Mouse (Mus musculus): Measurements from ENCODE around the gene Ros1.

The Ros1 gene

DNA sequence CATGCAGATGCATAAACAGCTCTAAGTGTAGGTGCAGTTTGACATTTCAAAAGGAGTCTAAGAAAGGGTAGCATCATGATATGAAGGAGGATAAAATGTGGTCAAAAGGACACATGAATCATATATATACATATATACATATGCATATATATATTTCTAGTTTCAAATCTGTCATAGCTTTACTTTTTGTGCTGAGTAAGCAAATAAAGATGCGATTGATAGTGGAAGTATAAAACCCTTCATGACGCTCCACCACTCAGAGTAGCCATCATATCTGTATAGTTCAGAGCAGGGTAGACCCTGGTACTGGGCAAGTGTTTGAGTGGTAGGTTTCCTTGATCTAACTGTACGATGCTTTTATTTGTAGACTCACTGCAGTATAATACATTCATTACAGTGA, 35.3 kb downstream of the Ros1 start:
- DNase-seq (ENCODE audit: low spot score) = no peak

DNA sequence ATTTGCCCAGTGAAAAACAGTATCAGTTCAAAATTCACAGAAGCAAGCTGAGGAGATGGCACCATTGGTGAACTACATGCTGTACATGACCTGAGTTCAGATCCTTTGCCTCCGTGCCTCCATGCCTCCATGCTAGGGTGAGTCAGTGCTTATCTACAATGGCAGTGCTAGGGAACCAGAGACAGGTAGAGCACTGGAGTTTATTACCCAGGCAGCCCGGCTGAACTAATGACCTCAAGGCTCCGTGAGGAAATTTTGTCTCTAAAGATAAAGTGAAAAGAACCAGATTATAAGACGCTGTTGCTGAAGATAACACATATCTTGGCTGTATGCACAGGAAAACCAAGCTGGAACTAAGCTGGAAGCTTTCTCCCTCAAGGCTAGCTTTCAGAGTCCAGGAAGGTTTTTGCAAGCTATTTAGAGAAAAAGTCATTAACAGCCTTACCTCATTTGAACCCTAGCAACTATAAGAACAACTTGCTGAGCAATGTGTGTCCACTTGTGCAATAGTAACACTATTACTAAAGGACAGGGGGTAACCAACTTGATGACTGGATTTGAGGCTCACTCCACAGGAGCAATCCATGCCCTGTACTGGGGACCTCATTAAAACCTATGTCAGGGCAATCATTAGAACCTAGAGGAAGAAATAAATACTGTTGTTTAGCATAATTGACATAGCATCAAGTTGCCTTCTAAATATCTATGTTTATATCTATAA, 61.5 kb downstream of the Ros1 start:
- no peak for DNase-seq (ENCODE audit: low spot score)

- no peak for DNase-seq (ENCODE audit: low spot score)
Observed at GRCm38 (mm10) chr10:52130762-52131161, 64.3 kb downstream of the Ros1 start.

GRCm38 (mm10) chr10:52128874-52129412, 66.1 kb downstream of the Ros1 start:
- no peak for DNase-seq (ENCODE audit: low spot score)

DNA sequence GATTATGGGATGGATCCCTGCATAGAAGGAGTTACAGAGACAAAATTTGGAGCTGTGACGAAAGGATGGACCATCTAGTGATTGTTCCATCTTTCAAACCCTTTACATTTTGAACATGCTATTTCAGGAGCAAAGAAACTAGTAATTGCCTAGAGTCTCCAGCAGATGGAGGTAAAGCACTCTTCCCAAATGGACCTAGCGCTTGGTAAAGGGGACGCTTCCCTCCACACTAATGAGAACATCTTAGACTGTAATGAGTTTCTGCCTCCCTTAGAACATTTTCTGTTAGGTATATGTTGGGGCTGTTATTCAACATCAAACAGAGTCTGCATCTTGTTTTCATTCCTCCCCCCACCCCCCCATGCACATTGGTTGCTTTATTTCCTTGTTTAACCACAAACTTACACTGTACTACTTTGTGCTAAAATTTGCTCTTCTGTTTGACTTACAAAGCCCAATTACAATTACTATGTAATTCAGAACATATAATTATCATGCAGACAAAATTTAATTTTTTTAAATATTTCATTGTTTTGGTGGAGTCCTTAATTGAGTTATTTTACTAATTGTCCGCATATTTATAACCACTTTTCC, 88.8 kb downstream of the Ros1 start:
- no peak for DNase-seq (ENCODE audit: low spot score)

GRCm38 (mm10) chr10:52101273-52101672, 93.8 kb downstream of the Ros1 start:
- no peak for DNase-seq (ENCODE audit: low spot score)

GRCm38 (mm10) chr10:52092181-52092580, 102.9 kb downstream of the Ros1 start:
- DNase-seq (ENCODE audit: low spot score) = no peak

GRCm38 (mm10) chr10:52086681-52087080, 108.4 kb downstream of the Ros1 start:
- DNase-seq (ENCODE audit: low spot score) = no peak

GRCm38 (mm10) chr10:52072482-52072881, 122.6 kb downstream of the Ros1 start:
- DNase-seq (ENCODE audit: low spot score) = no peak

- no peak for DNase-seq (ENCODE audit: low spot score)
Observed at GRCm38 (mm10) chr10:52048287-52048686, 146.8 kb downstream of the Ros1 start.

- DNase-seq (ENCODE audit: low spot score) = no peak
Observed at GRCm38 (mm10) chr10:52043086-52043485, 152.0 kb downstream of the Ros1 start.

DNA sequence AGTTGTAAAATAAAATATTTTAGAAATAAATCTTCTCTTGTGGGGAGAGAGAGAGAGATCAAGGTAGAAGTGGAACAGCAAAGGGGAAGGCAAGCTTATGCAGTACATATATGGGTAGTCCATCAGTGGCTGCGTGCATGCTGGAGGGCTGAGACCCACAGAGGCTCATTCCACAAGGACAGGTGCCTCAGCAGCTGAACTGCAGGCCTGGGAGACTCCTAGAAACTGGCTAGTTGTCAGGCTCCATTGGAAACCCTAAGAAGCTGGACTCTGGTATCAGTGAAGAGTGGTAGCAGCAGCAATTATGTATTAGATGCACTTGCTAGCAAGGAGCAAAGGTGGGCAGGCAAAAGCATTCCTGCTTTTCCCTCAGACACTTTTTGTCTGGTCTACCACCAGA, 155.7 kb downstream of the Ros1 start:
- no peak for DNase-seq (ENCODE audit: low spot score)

GRCm38 (mm10) chr10:52033729-52034128, 161.3 kb downstream of the Ros1 start:
- DNase-seq (ENCODE audit: low spot score) = no peak

- DNase-seq (ENCODE audit: low spot score) = no peak
Observed at GRCm38 (mm10) chr10:52029421-52030080, 165.5 kb downstream of the Ros1 start.

DNA sequence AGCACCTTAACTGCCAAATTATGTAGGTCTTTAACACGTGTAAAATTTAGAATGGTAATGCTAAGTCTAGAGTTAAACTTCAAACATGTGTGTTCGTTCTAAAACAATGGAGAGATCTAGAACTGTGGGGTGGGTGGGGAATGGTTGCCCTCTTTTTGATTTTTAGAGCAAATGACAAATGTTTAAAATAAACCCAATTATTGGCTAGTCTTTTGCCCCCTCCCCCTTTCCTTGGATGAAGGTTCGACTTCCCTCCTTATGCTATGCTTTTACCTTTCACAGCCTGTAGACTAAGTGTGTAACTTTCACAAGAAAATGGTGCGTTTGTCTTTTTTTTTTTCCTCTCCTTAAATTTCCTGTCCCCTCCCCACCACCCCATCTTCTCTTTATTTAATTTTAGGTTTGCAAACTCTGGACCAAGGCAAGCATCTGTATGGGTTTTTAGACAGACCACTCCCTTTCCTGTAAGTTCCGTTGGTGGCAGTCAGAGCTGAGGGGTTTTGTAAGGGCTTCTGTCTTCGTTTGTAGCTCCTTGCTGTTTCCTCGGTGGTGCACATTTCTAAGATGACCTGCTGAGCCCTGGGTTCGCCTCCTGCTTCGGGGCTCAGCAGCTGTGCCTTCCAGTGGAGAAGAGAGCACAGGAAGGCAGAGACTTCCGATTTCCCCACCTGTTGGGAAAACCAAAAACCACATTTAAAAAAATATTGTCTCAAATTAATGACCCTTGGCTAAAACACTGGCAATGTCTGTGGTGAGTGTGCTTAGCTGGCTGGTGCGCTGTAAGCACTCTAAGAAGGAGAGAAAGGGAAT, 166.3 kb downstream of the Ros1 start:
- DNase-seq (ENCODE audit: low spot score) = no peak

DNA sequence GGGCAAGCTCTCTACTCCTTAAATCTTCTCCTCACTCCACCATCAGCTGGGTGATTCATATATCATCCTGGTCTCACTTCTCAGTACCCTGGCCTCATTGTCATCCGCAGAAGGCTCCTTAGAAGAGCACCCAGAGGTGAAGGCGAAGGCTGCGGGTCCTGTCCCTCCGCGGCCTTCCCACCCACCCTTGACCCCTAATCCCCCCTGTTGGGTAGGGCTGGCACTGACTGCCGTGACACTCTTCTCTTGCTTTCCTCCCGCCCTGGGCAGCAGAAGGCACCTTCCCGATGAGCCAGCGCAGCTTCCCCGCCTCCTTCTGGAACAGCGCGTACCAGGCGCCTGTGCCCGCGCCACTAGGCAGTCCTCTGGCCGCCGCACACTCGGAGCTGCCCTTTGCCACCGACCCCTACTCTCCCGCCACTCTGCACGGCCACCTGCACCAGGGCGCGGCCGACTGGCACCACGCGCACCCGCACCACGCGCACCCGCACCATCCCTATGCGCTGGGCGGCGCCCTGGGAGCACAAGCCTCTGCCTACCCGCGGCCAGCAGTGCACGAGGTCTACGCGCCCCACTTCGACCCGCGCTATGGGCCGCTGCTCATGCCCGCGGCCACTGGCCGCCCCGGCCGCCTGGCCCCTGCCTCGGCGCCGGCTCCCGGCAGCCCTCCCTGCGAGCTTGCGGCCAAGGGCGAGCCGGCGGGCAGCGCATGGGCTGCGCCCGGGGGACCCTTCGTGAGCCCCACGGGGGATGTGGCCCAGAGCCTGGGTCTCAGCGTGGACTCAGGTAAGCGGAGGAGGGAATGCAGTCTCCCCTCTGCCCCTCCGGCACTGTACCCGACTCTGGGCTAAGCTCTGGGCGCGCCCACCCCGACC, 167.6 kb downstream of the Ros1 start:
- DNase-seq (ENCODE audit: low spot score) = no peak

GRCm38 (mm10) chr10:52025821-52026220, 169.2 kb downstream of the Ros1 start:
- DNase-seq (ENCODE audit: low spot score) = no peak

GRCm38 (mm10) chr10:52025291-52025690, 169.8 kb downstream of the Ros1 start:
- no peak for DNase-seq (ENCODE audit: low spot score)

DNA sequence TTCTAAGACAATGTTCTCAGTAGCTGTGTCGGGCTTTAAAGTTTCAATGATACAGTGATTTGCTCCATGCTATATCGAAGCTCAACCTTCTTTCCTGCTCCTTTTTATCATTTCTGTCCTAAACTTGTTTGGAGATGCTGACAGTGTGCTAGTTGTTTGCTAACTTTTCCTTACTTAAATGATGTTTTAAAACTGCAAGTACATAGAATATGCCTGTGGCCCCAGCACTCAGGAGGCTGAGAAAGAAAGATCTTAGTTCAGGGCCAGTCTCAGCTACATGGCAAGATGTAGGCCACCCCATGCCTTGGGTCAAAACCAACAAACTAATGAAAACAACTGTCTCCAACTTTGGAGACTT, 171.0 kb downstream of the Ros1 start:
- DNase-seq (ENCODE audit: low spot score) = no peak

- DNase-seq (ENCODE audit: low spot score) = no peak
Observed at GRCm38 (mm10) chr10:52023213-52024052, 171.6 kb downstream of the Ros1 start.
